Mouse (Mus musculus): Measurements from ENCODE around the gene Dnaja1.

Gene Dnaja1

GRCm38 (mm10) chr4:40722011-40722666, at the start of gene Dnaja1:
TSS of gene Dnaja1 (plus strand) at chr4:40722150.
- DNase-seq (ENCODE audit: inconsistent age in 2 of 2, low spot score in 1 of 2), result peak; percentile 98 to 99

- no peak for DNase-seq (ENCODE audit: inconsistent age in 2 of 2, low spot score in 1 of 2)
These were observed 48.4 kb upstream of the Dnaja1 start for GRCm38 (mm10) chr4:40673526-40673925.

GRCm38 (mm10) chr4:40676338-40676737, 45.6 kb upstream of the Dnaja1 start:
- no peak for DNase-seq (ENCODE audit: inconsistent age in 2 of 2, low spot score in 1 of 2)

- DNase-seq (ENCODE audit: inconsistent age in 2 of 2, low spot score in 1 of 2), result peak in 1 of 2 experiments; percentile 25
These were observed 44.8 kb upstream of the Dnaja1 start for GRCm38 (mm10) chr4:40677132-40677531.

GRCm38 (mm10) chr4:40680250-40680860, 41.6 kb upstream of the Dnaja1 start:
- peak; percentile 25 to 62 for DNase-seq (ENCODE audit: inconsistent age in 2 of 2, low spot score in 1 of 2)

- DNase-seq (ENCODE audit: inconsistent age in 2 of 2, low spot score in 1 of 2), result peak; percentile 39 to 82
These were observed 40.0 kb upstream of the Dnaja1 start for GRCm38 (mm10) chr4:40681908-40682307.

- DNase-seq (ENCODE audit: inconsistent age in 2 of 2, low spot score in 1 of 2), result no peak
These were observed 39.6 kb upstream of the Dnaja1 start for GRCm38 (mm10) chr4:40682359-40682758.

GRCm38 (mm10) chr4:40683306-40683705, 38.6 kb upstream of the Dnaja1 start:
- no peak for DNase-seq (ENCODE audit: inconsistent age in 2 of 2, low spot score in 1 of 2)

GRCm38 (mm10) chr4:40691100-40691499, 30.9 kb upstream of the Dnaja1 start:
- no peak for DNase-seq (ENCODE audit: inconsistent age in 2 of 2, low spot score in 1 of 2)

- no peak for DNase-seq (ENCODE audit: inconsistent age in 2 of 2, low spot score in 1 of 2)
These were observed 24.9 kb upstream of the Dnaja1 start for GRCm38 (mm10) chr4:40697059-40697458.

GRCm38 (mm10) chr4:40700216-40700615, 21.7 kb upstream of the Dnaja1 start:
- DNase-seq (ENCODE audit: inconsistent age in 2 of 2, low spot score in 1 of 2), result peak in 1 of 2 experiments; percentile 60

- no peak for DNase-seq (ENCODE audit: inconsistent age in 2 of 2, low spot score in 1 of 2)
These were observed 20.2 kb upstream of the Dnaja1 start for GRCm38 (mm10) chr4:40701796-40702195.

- peak; percentile 96 to 99 for DNase-seq (ENCODE audit: inconsistent age in 2 of 2, low spot score in 1 of 2)
These were observed 18.9 kb upstream of the Dnaja1 start, which contains the start of gene Aptx for GRCm38 (mm10) chr4:40702797-40703709. TSS of gene Aptx (minus strand) at chr4:40703194.

- peak; percentile 39 to 76 for DNase-seq (ENCODE audit: inconsistent age in 2 of 2, low spot score in 1 of 2)
These were observed 18.2 kb upstream of the Dnaja1 start for GRCm38 (mm10) chr4:40703710-40704275.

- DNase-seq (ENCODE audit: inconsistent age in 2 of 2, low spot score in 1 of 2), result no peak
These were observed 4.8 kb upstream of the Dnaja1 start for GRCm38 (mm10) chr4:40717141-40717540.

- peak; percentile 25 to 47 for DNase-seq (ENCODE audit: inconsistent age in 2 of 2, low spot score in 1 of 2)
These were observed 1.0 kb upstream of the Dnaja1 start for GRCm38 (mm10) chr4:40720910-40721309.

- DNase-seq (ENCODE audit: inconsistent age in 2 of 2, low spot score in 1 of 2), result peak; percentile 86 to 95
These were observed 924 bp downstream of the Dnaja1 start for GRCm38 (mm10) chr4:40722687-40723460.

- peak in 1 of 2 experiments; percentile 49 for DNase-seq (ENCODE audit: inconsistent age in 2 of 2, low spot score in 1 of 2)
These were observed 3.2 kb downstream of the Dnaja1 start for GRCm38 (mm10) chr4:40725141-40725540.

GRCm38 (mm10) chr4:40725554-40725953, 3.6 kb downstream of the Dnaja1 start:
- peak in 1 of 2 experiments; percentile 47 for DNase-seq (ENCODE audit: inconsistent age in 2 of 2, low spot score in 1 of 2)

- DNase-seq (ENCODE audit: inconsistent age in 2 of 2, low spot score in 1 of 2), result no peak
These were observed 5.3 kb downstream of the Dnaja1 start for GRCm38 (mm10) chr4:40727247-40727646.

All from adrenal gland, adult (tissue).